Comparison of ENCODE assay signal across 19 mouse cellular contexts in the genomic region with DNA sequence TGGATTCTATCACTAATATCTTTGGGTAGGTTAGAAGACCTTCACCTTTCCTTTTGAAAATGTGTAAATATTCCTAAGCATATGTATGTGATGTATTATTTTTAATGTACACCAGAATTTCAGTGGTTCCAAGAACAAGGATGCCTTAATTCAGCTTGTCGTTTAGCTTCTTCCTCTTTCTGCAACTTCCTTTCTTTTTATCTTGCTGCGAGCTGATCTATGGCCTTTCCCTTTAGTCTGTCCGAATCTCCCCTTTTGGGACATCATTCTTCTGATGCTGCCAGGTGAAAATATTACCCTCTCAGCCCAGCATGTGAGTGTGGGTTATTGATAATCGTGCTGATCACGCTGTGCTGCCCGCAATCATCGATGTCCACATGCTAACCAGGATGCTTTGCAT. TPM values are rescaled to one million over a fixed set of nuclear protein-coding genes. Genes with fewer than 3 reads are reported as not detected.
DNase-seq lines count a peak whose midpoint lies in the region; TF ChIP-seq lines count a peak whose summit lies in the region.
"Had no signal": no experiment of that assay in that cellular context is flagged by ENCODE, and none has a peak within 500 bp of the region (broad histone marks: within the 10 kb centered on the region; RNA-seq: fewer than 3 reads in every experiment).

No protein-coding gene starts in this region.

- H3K79me2 ChIP-seq in MEL (ENCODE audit: control insufficient read depth, insufficient read depth, low read length, poor library complexity) = peaks cover 2% of the 10 kb centered on the region; the same call in 1 of the 2 replicates

- no peak overlapping the region for H3K4me3 ChIP-seq in MEL (ENCODE audit: control insufficient read depth in 1 of 2, insufficient read depth in 1 of 2, low read depth in 2 of 2, low read length in 2 of 2)

- peak overlapping the region; percentile 39; the same call in 1 of the 2 replicates for H3K27ac ChIP-seq in MEL (ENCODE audit: control insufficient read depth, low read depth, low read length)

- H3K9me3 ChIP-seq in MEL (replicated peaks; ENCODE audit: insufficient read depth, low read length) = no peaks in the 10 kb centered on the region
- H3K9me3 ChIP-seq: G1E had no signal

- TF ChIP-seq POLR2A in MEL (IDR thresholded peaks at IDR 0.05; ENCODE audit: control insufficient read depth in 1 of 2, insufficient read depth in 1 of 2, low read depth in 1 of 2, low read length in 2 of 2, poor library complexity in 1 of 2) = no peak

- TF ChIP-seq CTCF in MEL (IDR thresholded peaks at IDR 0.05 in 2 of 3, conservative IDR thresholded peaks at IDR 0.05 in 1 of 3; ENCODE audit: control insufficient read depth in 1 of 3, insufficient read depth in 1 of 3, low read depth in 2 of 3, low read length in 3 of 3, poor library complexity in 1 of 3, severe bottlenecking in 1 of 3) = no peak

- H3K9ac ChIP-seq in MEL (ENCODE audit: control insufficient read depth, low read depth, low read length, poor library complexity, severe bottlenecking) = no peak overlapping the region

- H3K27me3 ChIP-seq in MEL (ENCODE audit: control insufficient read depth in 1 of 2, insufficient read depth in 2 of 2, low read length in 2 of 2) = no peaks in the 10 kb centered on the region
- H3K27me3 ChIP-seq: CH12.LX, Patski had no signal

- H3K4me1 ChIP-seq in MEL (ENCODE audit: control insufficient read depth in 1 of 2, insufficient read depth in 2 of 2, low read length in 2 of 2) = peaks cover 19 to 32% of the 10 kb centered on the region in 2 experiments

- H3K36me3 ChIP-seq in MEL (ENCODE audit: control insufficient read depth in 1 of 2, insufficient read depth in 2 of 2, low read length in 2 of 2) = peaks cover 48 to 53% of the 10 kb centered on the region in 2 experiments

- DNase-seq in MEL (ENCODE audit: low read depth, low spot score) (peak; percentile 64), MEL-GATA-1-ER (ENCODE audit: extremely low read depth, low read depth) (peak; percentile 48)
- DNase-seq in yolk sac, embryonic 10.5 days (ENCODE audit: low spot score) = no peak
- no peak for DNase-seq in embryo, embryonic 10.5 days (ENCODE audit: low spot score)
- DNase-seq: adrenal gland, adult 2 months; adrenal gland, adult 8-10 months; adrenal gland, postnatal 10 days; adrenal gland, postnatal 14 days; adrenal gland, postnatal 25 days; adrenal gland, postnatal 36 days; B cell, adult 2 months; cerebellum, adult 11 months; cerebellum, adult 11-12 months; cerebellum, adult 18-20 months; cerebellum, adult 2 months; cerebellum, adult 8-10 months had no signal

- TF ChIP-seq RAD21 in MEL (IDR thresholded peaks at IDR 0.05; ENCODE audit: low read depth, low read length) = no peak

- TF ChIP-seq EP300 in MEL (IDR thresholded peaks at IDR 0.05; ENCODE audit: low read depth in 1 of 2, low read length in 2 of 2) = peak in 1 of 2 experiments; percentile 59; a peak in 3 of 4 replicates

TF ChIP-seq in MEL, 35 proteins besides CTCF, POLR2A, EP300 and RAD21:
- TF ChIP-seq SIN3A (IDR thresholded peaks at IDR 0.05; ENCODE audit: low read length) = no peak
- no peak for TF ChIP-seq KAT2A (conservative IDR thresholded peaks at IDR 0.05; ENCODE audit: low read depth, low read length)
- 0 out of 2 replicates have a peak, but pooled peaks have one; percentile 18 for TF ChIP-seq TBP (IDR thresholded peaks at IDR 0.05; ENCODE audit: low read depth, low read length)
- peak; percentile 72 for TF ChIP-seq GATA1 (IDR thresholded peaks at IDR 0.05; ENCODE audit: low read depth, low read length)
- no peak for TF ChIP-seq MYC (IDR thresholded peaks at IDR 0.05; ENCODE audit: low read depth, low read length)
- no peak for TF ChIP-seq MYB (IDR thresholded peaks at IDR 0.05; ENCODE audit: low read depth, low read length)
- no peak for TF ChIP-seq ZC3H11A (IDR thresholded peaks at IDR 0.05; ENCODE audit: low read depth, low read length)
- no peak for TF ChIP-seq ZMIZ1 (IDR thresholded peaks at IDR 0.05; ENCODE audit: low read depth, low read length)
- TF ChIP-seq TAL1 (IDR thresholded peaks at IDR 0.05; ENCODE audit: low read length) = peak; percentile 29
TF ChIP-seq in MEL: peak in this region for 3.

RNA-seq across cellular contexts. Expression of a gene that starts 19.2 kb away (rescaled TPM):
- 25.7 and 34.0 TPM in 2 replicates for total RNA-seq in MEL (2012; rRNA removed)
- 10 to 100 TPM in 1 of 2 experiments, not detected in 1; 33.8 TPM for polyA plus RNA-seq in MEL (2012; ENCODE audit: insufficient read depth in 1 of 2, insufficient read length in 2 of 2, low read depth in 1 of 2, low replicate concordance in 2 of 2, missing spikeins in 1 of 2)

RNA-seq across cellular contexts. Expression of a gene that starts 28.6 kb away (rescaled TPM):
- 2.5 and 4.3 TPM in 2 replicates for total RNA-seq in MEL (2012; rRNA removed)
- 1 to 10 TPM in 1 of 2 experiments, not detected in 1; 4.1 TPM for polyA plus RNA-seq in MEL (2012; ENCODE audit: insufficient read depth in 1 of 2, insufficient read length in 2 of 2, low read depth in 1 of 2, low replicate concordance in 2 of 2, missing spikeins in 1 of 2)
- polyA plus RNA-seq: G1E had no signal

Comparison
In these comparisons a context has a peak if more than half of its experiments do, and no peak if none do; other contexts are left out.
1. DNase-seq: peak in MEL (single experiment) and MEL-GATA-1-ER (single experiment); none in yolk sac, embryonic 10.5 days (single experiment) and embryo, embryonic 10.5 days (single experiment).